Mouse (Mus musculus): ENCODE results near the gene Slc25a20. TPM values are rescaled to one million over a fixed set of nuclear protein-coding genes. Genes with fewer than 3 reads are reported as not detected.

The Slc25a20 gene
- polyA plus RNA-seq, 1 experiment = 35.7 TPM

GRCm38 (mm10) chr9:108692226-108693041, 30.5 kb downstream of the Slc25a20 start:
- Histone ChIP-seq H3K9ac (ENCODE audit: low read depth, poor library complexity, severe bottlenecking) (peak overlapping the region; percentile 85), H3K9me3 (replicated peaks; ENCODE audit: control insufficient read depth, insufficient read depth, low read length, poor library complexity, severe bottlenecking) (no peaks in the 10 kb centered on the region), H3K4me1 (ENCODE audit: control insufficient read depth, insufficient read depth, low read length) (no peaks in the 10 kb centered on the region), H3K27ac (ENCODE audit: insufficient read depth, low read length) (no peak overlapping the region), H3K27me3 (ENCODE audit: control insufficient read depth, insufficient read depth, low read length, poor library complexity, severe bottlenecking) (no peaks in the 10 kb centered on the region), H3K36me3 (ENCODE audit: control insufficient read depth, insufficient read depth, low read length, poor library complexity, severe bottlenecking) (0 out of 2 replicates have a peak, but pooled peaks cover 2% of the 10 kb centered on the region), H3K4me3 (ENCODE audit: low read depth, low read length) (peak overlapping the region; percentile 73)
- no peak for TF ChIP-seq CTCF (IDR thresholded peaks at IDR 0.05; ENCODE audit: low read depth, low read length)
- no peak for TF ChIP-seq POLR2A (IDR thresholded peaks at IDR 0.05; ENCODE audit: insufficient read depth, low read length)
- TF ChIP-seq EP300 (IDR thresholded peaks at IDR 0.05; ENCODE audit: insufficient read depth, low read depth, low read length) = no peak

- Histone ChIP-seq H3K36me3 (ENCODE audit: control insufficient read depth, insufficient read depth, low read length, poor library complexity, severe bottlenecking) (0 out of 2 replicates have a peak, but pooled peaks cover 2% of the 10 kb centered on the region), H3K9ac (ENCODE audit: low read depth, poor library complexity, severe bottlenecking) (no peak overlapping the region), H3K9me3 (replicated peaks; ENCODE audit: control insufficient read depth, insufficient read depth, low read length, poor library complexity, severe bottlenecking) (no peaks in the 10 kb centered on the region), H3K4me3 (ENCODE audit: low read depth, low read length) (no peak overlapping the region), H3K27me3 (ENCODE audit: control insufficient read depth, insufficient read depth, low read length, poor library complexity, severe bottlenecking) (no peaks in the 10 kb centered on the region), H3K27ac (ENCODE audit: insufficient read depth, low read length) (no peak overlapping the region), H3K4me1 (ENCODE audit: control insufficient read depth, insufficient read depth, low read length) (no peaks in the 10 kb centered on the region)
- TF ChIP-seq EP300 (IDR thresholded peaks at IDR 0.05; ENCODE audit: insufficient read depth, low read depth, low read length) (no peak), POLR2A (IDR thresholded peaks at IDR 0.05; ENCODE audit: insufficient read depth, low read length) (no peak), CTCF (IDR thresholded peaks at IDR 0.05; ENCODE audit: low read depth, low read length) (no peak)
Measured at GRCm38 (mm10) chr9:108693946-108694345, 32.1 kb downstream of the Slc25a20 start.

DNA sequence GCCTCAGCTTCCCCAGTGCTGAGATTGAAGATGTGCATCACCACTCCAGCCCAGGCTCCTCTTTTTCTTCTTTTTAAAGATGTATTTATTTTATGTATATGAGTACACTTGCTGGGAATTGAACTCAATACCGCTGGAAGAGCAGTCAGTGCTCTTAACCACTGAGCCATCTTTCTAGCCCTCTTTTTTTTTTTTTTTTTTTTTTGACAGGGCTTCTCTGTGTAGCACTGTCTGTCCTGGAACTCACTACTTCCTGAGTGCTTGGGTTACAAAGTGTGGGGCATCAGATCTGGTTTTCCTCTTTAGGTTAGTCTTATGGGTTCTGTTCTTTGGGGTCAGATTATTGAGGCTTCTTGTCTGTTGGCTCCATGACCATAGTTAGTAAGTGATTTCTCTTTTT, 32.6 kb downstream of the Slc25a20 start:
- H3K4me3 ChIP-seq (ENCODE audit: low read depth, low read length) = no peak overlapping the region
- H3K36me3 ChIP-seq (ENCODE audit: control insufficient read depth, insufficient read depth, low read length, poor library complexity, severe bottlenecking) = 0 out of 2 replicates have a peak, but pooled peaks cover 2% of the 10 kb centered on the region
- no peaks in the 10 kb centered on the region for H3K27me3 ChIP-seq (ENCODE audit: control insufficient read depth, insufficient read depth, low read length, poor library complexity, severe bottlenecking)
- no peak overlapping the region for H3K27ac ChIP-seq (ENCODE audit: insufficient read depth, low read length)
- H3K4me1 ChIP-seq (ENCODE audit: control insufficient read depth, insufficient read depth, low read length) = no peaks in the 10 kb centered on the region
- no peak overlapping the region for H3K9ac ChIP-seq (ENCODE audit: low read depth, poor library complexity, severe bottlenecking)
- H3K9me3 ChIP-seq (replicated peaks; ENCODE audit: control insufficient read depth, insufficient read depth, low read length, poor library complexity, severe bottlenecking) = no peaks in the 10 kb centered on the region
- TF ChIP-seq CTCF (IDR thresholded peaks at IDR 0.05; ENCODE audit: low read depth, low read length) (no peak), POLR2A (IDR thresholded peaks at IDR 0.05; ENCODE audit: insufficient read depth, low read length) (no peak), EP300 (IDR thresholded peaks at IDR 0.05; ENCODE audit: insufficient read depth, low read depth, low read length) (no peak)

GRCm38 (mm10) chr9:108702476-108702875, 40.6 kb downstream of the Slc25a20 start:
- Histone ChIP-seq H3K9ac (ENCODE audit: low read depth, poor library complexity, severe bottlenecking) (no peak overlapping the region), H3K27me3 (ENCODE audit: control insufficient read depth, insufficient read depth, low read length, poor library complexity, severe bottlenecking) (no peaks in the 10 kb centered on the region), H3K36me3 (ENCODE audit: control insufficient read depth, insufficient read depth, low read length, poor library complexity, severe bottlenecking) (no peaks in the 10 kb centered on the region; the same call in 1 of the 2 replicates), H3K4me3 (ENCODE audit: low read depth, low read length) (no peak overlapping the region), H3K4me1 (ENCODE audit: control insufficient read depth, insufficient read depth, low read length) (peaks cover 2% of the 10 kb centered on the region), H3K9me3 (replicated peaks; ENCODE audit: control insufficient read depth, insufficient read depth, low read length, poor library complexity, severe bottlenecking) (no peaks in the 10 kb centered on the region), H3K27ac (ENCODE audit: insufficient read depth, low read length) (peak overlapping the region; percentile 86)
- TF ChIP-seq CTCF (IDR thresholded peaks at IDR 0.05; ENCODE audit: low read depth, low read length) (no peak), POLR2A (IDR thresholded peaks at IDR 0.05; ENCODE audit: insufficient read depth, low read length) (no peak), EP300 (IDR thresholded peaks at IDR 0.05; ENCODE audit: insufficient read depth, low read depth, low read length) (no peak)

GRCm38 (mm10) chr9:108703373-108704110, 41.7 kb downstream of the Slc25a20 start:
- peak; percentile 72 for TF ChIP-seq EP300 (IDR thresholded peaks at IDR 0.05; ENCODE audit: insufficient read depth, low read depth, low read length)
- TF ChIP-seq CTCF (IDR thresholded peaks at IDR 0.05; ENCODE audit: low read depth, low read length) = no peak
- no peaks in the 10 kb centered on the region; the same call in 1 of the 2 replicates for H3K36me3 ChIP-seq (ENCODE audit: control insufficient read depth, insufficient read depth, low read length, poor library complexity, severe bottlenecking)
- H3K9ac ChIP-seq (ENCODE audit: low read depth, poor library complexity, severe bottlenecking) = no peak overlapping the region
- no peak overlapping the region for H3K4me3 ChIP-seq (ENCODE audit: low read depth, low read length)
- H3K27me3 ChIP-seq (ENCODE audit: control insufficient read depth, insufficient read depth, low read length, poor library complexity, severe bottlenecking) = no peaks in the 10 kb centered on the region
- peaks cover 2% of the 10 kb centered on the region for H3K4me1 ChIP-seq (ENCODE audit: control insufficient read depth, insufficient read depth, low read length)
- H3K27ac ChIP-seq (ENCODE audit: insufficient read depth, low read length) = peak overlapping the region; percentile 75
- no peaks in the 10 kb centered on the region for H3K9me3 ChIP-seq (replicated peaks; ENCODE audit: control insufficient read depth, insufficient read depth, low read length, poor library complexity, severe bottlenecking)
